Mouse (Mus musculus): ENCODE measurements at regions not wholly inside any gene's neighbourhood (a gene's known extent, or its start where the extent isn't known, plus 50 kb on each side); places are given as distances from the start of the nearest gene placed in this dataset.

DNA sequence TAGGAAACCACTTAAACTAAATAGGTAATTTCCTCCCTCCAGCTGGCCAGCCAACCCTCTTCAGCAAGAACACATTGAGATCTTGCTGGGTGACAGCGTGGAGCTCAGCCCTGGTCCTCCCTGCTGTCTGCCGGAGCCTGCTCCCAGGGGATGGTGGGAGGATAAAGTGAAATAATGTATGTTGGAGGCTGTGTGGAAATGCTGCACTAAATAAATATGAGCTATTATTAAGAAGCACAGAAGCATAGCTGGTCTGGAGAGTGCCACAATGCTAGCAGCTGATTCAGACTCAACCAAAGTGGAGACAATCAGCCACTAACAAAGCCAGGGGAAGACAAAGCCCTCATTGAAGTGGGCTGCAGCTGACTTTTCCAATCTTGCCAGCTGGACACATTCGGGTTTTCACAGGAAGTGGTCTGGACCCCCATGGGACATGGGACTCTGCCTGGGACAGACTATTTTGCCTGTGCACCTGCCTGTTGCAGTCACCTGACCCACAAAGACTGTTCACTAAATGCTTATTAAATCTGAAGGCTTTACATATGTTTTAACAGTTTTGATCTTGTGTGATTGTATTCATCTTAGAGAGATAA is 248.3 kb downstream of the Emp1 start:
- Histone ChIP-seq H3K4me1 (ENCODE audit: control insufficient read depth, insufficient read depth, low read length) (peaks cover 8% of the 10 kb centered on the region), H3K27ac (ENCODE audit: insufficient read depth, low read depth, low read length) (peak overlapping the region; percentile 7), H3K4me3 (ENCODE audit: insufficient read depth, low read depth, low read length) (no peak overlapping the region)
- TF ChIP-seq CTCF (IDR thresholded peaks at IDR 0.05; ENCODE audit: insufficient read depth, low read depth, low read length) (no peak), POLR2A (IDR thresholded peaks at IDR 0.05; ENCODE audit: insufficient read depth, low read depth, low read length) (no peak)
- 10% methylated on average over 3 of the region's 3 CpGs for WGBS

GRCm38 (mm10) chr6:135627928-135628327 is 265.6 kb downstream of the Emp1 start:
- H3K4me3 ChIP-seq (ENCODE audit: insufficient read depth, low read depth, low read length), result no peak overlapping the region
- peak overlapping the region; percentile 50 for H3K27ac ChIP-seq (ENCODE audit: insufficient read depth, low read depth, low read length)
- H3K4me1 ChIP-seq (ENCODE audit: control insufficient read depth, insufficient read depth, low read length), result peaks cover 7% of the 10 kb centered on the region
- no peak for TF ChIP-seq POLR2A (IDR thresholded peaks at IDR 0.05; ENCODE audit: insufficient read depth, low read depth, low read length)
- TF ChIP-seq CTCF (IDR thresholded peaks at IDR 0.05; ENCODE audit: insufficient read depth, low read depth, low read length), result no peak
- WGBS, result 26% methylated on average over 4 of the region's 4 CpGs

DNA sequence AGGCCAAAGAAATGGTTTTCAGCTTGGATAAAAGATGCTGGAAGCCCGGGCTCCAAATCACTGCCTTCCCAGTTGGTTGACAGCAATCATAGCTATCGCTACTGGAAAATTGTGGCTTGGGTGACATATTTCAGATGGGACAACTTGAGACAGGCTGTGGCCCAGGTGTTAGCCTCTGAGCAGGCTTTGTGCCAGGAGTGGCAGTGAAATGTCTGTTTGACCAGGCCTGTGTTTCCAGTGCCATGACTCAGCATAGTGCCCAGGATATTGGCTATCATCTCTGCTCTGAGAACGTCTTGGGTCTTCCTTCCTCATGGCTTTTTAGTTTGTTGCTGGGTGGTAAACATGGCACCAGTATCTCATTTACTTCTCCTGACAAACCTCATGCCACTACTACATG is 266.9 kb downstream of the Emp1 start:
- Histone ChIP-seq H3K27ac (ENCODE audit: insufficient read depth, low read depth, low read length) (no peak overlapping the region; the same call in 1 of the 2 replicates), H3K4me3 (ENCODE audit: insufficient read depth, low read depth, low read length) (no peak overlapping the region), H3K4me1 (ENCODE audit: control insufficient read depth, insufficient read depth, low read length) (peaks cover 9% of the 10 kb centered on the region)
- WGBS, result 52% methylated on average over 3 of the region's 3 CpGs
- TF ChIP-seq POLR2A (IDR thresholded peaks at IDR 0.05; ENCODE audit: insufficient read depth, low read depth, low read length) (no peak), CTCF (IDR thresholded peaks at IDR 0.05; ENCODE audit: insufficient read depth, low read depth, low read length) (no peak)

DNA sequence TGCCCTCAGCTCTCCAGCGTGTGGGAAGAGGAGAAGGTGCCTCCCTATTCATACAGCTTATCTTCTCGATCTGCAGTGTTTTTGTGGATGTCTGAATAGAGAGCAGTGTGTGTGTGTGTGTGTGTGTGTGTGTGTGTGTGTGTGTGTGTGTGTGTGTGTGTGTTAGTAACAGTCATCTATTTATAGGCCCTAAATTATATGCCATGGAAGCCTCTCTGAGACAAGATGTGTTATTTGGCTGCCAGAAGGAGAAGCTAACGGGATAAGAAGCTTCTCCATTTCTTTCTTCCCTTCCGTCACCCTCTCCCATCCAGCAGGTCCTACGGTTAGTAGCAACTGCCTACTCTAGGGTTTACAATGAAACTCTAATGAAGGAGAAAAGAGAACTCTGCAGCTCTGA is 270.3 kb downstream of the Emp1 start:
- Histone ChIP-seq H3K4me3 (ENCODE audit: insufficient read depth, low read depth, low read length) (no peak overlapping the region), H3K27ac (ENCODE audit: insufficient read depth, low read depth, low read length) (peak overlapping the region; percentile 84), H3K4me1 (ENCODE audit: control insufficient read depth, insufficient read depth, low read length) (peaks cover 20% of the 10 kb centered on the region)
- TF ChIP-seq POLR2A (IDR thresholded peaks at IDR 0.05; ENCODE audit: insufficient read depth, low read depth, low read length) (no peak), CTCF (IDR thresholded peaks at IDR 0.05; ENCODE audit: insufficient read depth, low read depth, low read length) (no peak)
- 28% methylated on average over 5 of the region's 5 CpGs for whole genome bisulfite sequencing

- 43% methylated on average over 8 of the region's 8 CpGs for WGBS
- Histone ChIP-seq H3K27ac (ENCODE audit: insufficient read depth, low read depth, low read length) (peak overlapping the region; percentile 55), H3K4me3 (ENCODE audit: insufficient read depth, low read depth, low read length) (no peak overlapping the region), H3K4me1 (ENCODE audit: control insufficient read depth, insufficient read depth, low read length) (peaks cover 18% of the 10 kb centered on the region)
- TF ChIP-seq CTCF (IDR thresholded peaks at IDR 0.05; ENCODE audit: insufficient read depth, low read depth, low read length), result no peak
- no peak for TF ChIP-seq POLR2A (IDR thresholded peaks at IDR 0.05; ENCODE audit: insufficient read depth, low read depth, low read length)
These were observed 274.3 kb downstream of the Emp1 start for GRCm38 (mm10) chr6:135636648-135637047.

- Histone ChIP-seq H3K4me3 (ENCODE audit: insufficient read depth, low read depth, low read length) (no peak overlapping the region), H3K4me1 (ENCODE audit: control insufficient read depth, insufficient read depth, low read length) (peaks cover 4% of the 10 kb centered on the region; the same call in 1 of the 2 replicates), H3K27ac (ENCODE audit: insufficient read depth, low read depth, low read length) (peak overlapping the region; percentile 96)
- 32% methylated on average over 5 of the region's 5 CpGs for WGBS
- TF ChIP-seq POLR2A (IDR thresholded peaks at IDR 0.05; ENCODE audit: insufficient read depth, low read depth, low read length), result no peak
- TF ChIP-seq CTCF (IDR thresholded peaks at IDR 0.05; ENCODE audit: insufficient read depth, low read depth, low read length), result no peak
These were observed 280.4 kb downstream of the Emp1 start for GRCm38 (mm10) chr6:135642711-135643110.

GRCm38 (mm10) chr6:135646177-135646576 is 283.8 kb downstream of the Emp1 start:
- TF ChIP-seq POLR2A (IDR thresholded peaks at IDR 0.05; ENCODE audit: insufficient read depth, low read depth, low read length) (no peak), CTCF (IDR thresholded peaks at IDR 0.05; ENCODE audit: insufficient read depth, low read depth, low read length) (no peak)
- Histone ChIP-seq H3K4me3 (ENCODE audit: insufficient read depth, low read depth, low read length) (no peak overlapping the region), H3K27ac (ENCODE audit: insufficient read depth, low read depth, low read length) (no peak overlapping the region), H3K4me1 (ENCODE audit: control insufficient read depth, insufficient read depth, low read length) (peaks cover 2% of the 10 kb centered on the region; the same call in 1 of the 2 replicates)
- 75% methylated on average over 1 of the region's 1 CpGs for WGBS

GRCm38 (mm10) chr6:135653002-135653401 is 290.7 kb downstream of the Emp1 start:
- TF ChIP-seq POLR2A (IDR thresholded peaks at IDR 0.05; ENCODE audit: insufficient read depth, low read depth, low read length) (no peak), CTCF (IDR thresholded peaks at IDR 0.05; ENCODE audit: insufficient read depth, low read depth, low read length) (no peak)
- Histone ChIP-seq H3K27ac (ENCODE audit: insufficient read depth, low read depth, low read length) (no peak overlapping the region), H3K4me3 (ENCODE audit: insufficient read depth, low read depth, low read length) (no peak overlapping the region), H3K4me1 (ENCODE audit: control insufficient read depth, insufficient read depth, low read length) (no peaks in the 10 kb centered on the region)
- 80% methylated on average over 3 of the region's 3 CpGs for WGBS

DNA sequence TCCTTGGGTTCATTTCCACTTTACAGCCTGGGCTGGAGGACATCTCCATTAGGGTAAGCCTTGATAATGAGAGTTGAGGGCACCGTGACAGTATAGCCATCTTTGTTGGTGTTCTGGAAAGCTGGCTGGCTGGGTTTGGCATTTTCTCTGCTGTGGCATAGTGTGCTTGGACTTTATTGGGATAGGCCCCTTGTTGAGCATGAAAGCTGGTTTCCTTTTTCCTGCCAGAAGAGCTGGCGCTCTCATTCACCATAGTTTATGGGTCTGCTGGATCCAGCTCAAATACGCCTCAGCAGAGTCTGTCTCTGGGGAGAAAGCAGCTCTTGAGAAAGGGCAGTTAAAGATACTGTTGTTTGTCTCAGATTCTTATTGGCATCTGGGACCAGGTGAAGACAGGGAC is 300.0 kb downstream of the Emp1 start:
- 84% methylated on average over 3 of the region's 3 CpGs for WGBS
- H3K4me3 ChIP-seq (ENCODE audit: insufficient read depth, low read depth, low read length), result no peak overlapping the region
- TF ChIP-seq POLR2A (IDR thresholded peaks at IDR 0.05; ENCODE audit: insufficient read depth, low read depth, low read length) (no peak), CTCF (IDR thresholded peaks at IDR 0.05; ENCODE audit: insufficient read depth, low read depth, low read length) (no peak)
- no peak overlapping the region for H3K27ac ChIP-seq (ENCODE audit: insufficient read depth, low read depth, low read length)
- no peaks in the 10 kb centered on the region for H3K4me1 ChIP-seq (ENCODE audit: control insufficient read depth, insufficient read depth, low read length)
